Mouse (Mus musculus) CH12.LX (cell line): ENCODE data around the gene Ezh1. TPM values are rescaled to one million over a fixed set of nuclear protein-coding genes. Genes with fewer than 3 reads are reported as not detected.

Experiments
- DNase-seq: peaks from one replicate; pipeline ENCODE4 v3.0.0-alpha.2; 2013; ENCODE audit errors: extremely low read depth
- H3K27ac ChIP-seq: 2 replicates; pipeline ENCODE4 v1.5.1; 2012; ENCODE audit warnings: low read depth, mild to moderate bottlenecking, control low read depth, moderate library complexity; ENCODE audit not compliant: insufficient read depth
- H3K27me3 ChIP-seq: replicated peaks from 2 replicates; pipeline ENCODE3; 2012; ENCODE audit warnings: inconsistent platforms
- H3K36me3 ChIP-seq, 2 experiments: replicated peaks in 1 of 2; 2 replicates each; pipeline versions ENCODE3 to v1.6.1; 2012; ENCODE audit warnings: inconsistent platforms in 1 of 2, low read length in 1 of 2, mild to moderate bottlenecking in 1 of 2, mixed read lengths in 1 of 2, moderate library complexity in 1 of 2; ENCODE audit not compliant: control insufficient read depth in 1 of 2, insufficient read depth in 1 of 2
- H3K4me1 ChIP-seq, 2 experiments: 2 replicates each; pipeline ENCODE4 v1.6.1; 2012; ENCODE audit warnings: inconsistent platforms in 1 of 2, moderate library complexity in 1 of 2; ENCODE audit not compliant: insufficient read depth in 2 of 2, control insufficient read depth in 1 of 2
- H3K4me2 ChIP-seq: 2 replicates; pipeline ENCODE4 v1.6.1; 2012; ENCODE audit warnings: low read depth, mild to moderate bottlenecking, control low read depth; ENCODE audit not compliant: poor library complexity, insufficient read depth, severe bottlenecking
- H3K4me3 ChIP-seq, 3 experiments: fragments of 150-350 bp in 1 of 3; sonication (generic) in 1 of 3; replicated peaks in 1 of 3; 2 replicates each; pipeline versions ENCODE3 to v1.5.1; 2011 to 2012; ENCODE audit warnings: low read depth in 2 of 3, low read length in 2 of 3, mild to moderate bottlenecking in 2 of 3, moderate library complexity in 2 of 3, control low read depth in 1 of 3, improper control_type of control experiment in 1 of 3, inconsistent platforms in 1 of 3, mixed read lengths in 1 of 3; ENCODE audit not compliant: poor library complexity in 1 of 3
- H3K79me2 ChIP-seq: replicated peaks from 2 replicates; pipeline ENCODE4 v1.6.1; 2012; ENCODE audit warnings: mild to moderate bottlenecking, moderate library complexity; ENCODE audit not compliant: control insufficient read depth, poor library complexity, insufficient read depth, severe bottlenecking; ENCODE audit errors: extremely low read depth
- H3K9ac ChIP-seq: 2 replicates; pipeline ENCODE4 v1.6.1; 2012; ENCODE audit warnings: low read depth, mild to moderate bottlenecking, control low read depth, moderate library complexity; ENCODE audit not compliant: insufficient read depth
- H3K9me3 ChIP-seq: replicated peaks from 2 replicates; pipeline ENCODE3; 2012; ENCODE audit warnings: low read length, inconsistent platforms, mixed read lengths
- BHLHE40 ChIP-seq: IDR thresholded peaks from 2 replicates; pipeline ENCODE4 v1.6.1; 2011; ENCODE audit warnings: mild to moderate bottlenecking, low read depth, low read length, improper control_type of control experiment
- CTCF ChIP-seq, 2 experiments: IDR thresholded peaks in 1 of 2; conservative IDR thresholded peaks in 1 of 2; 2 replicates each; pipeline ENCODE4 v1.5.1; 2011 to 2012; ENCODE audit warnings: low read depth in 2 of 2, low read length in 2 of 2, improper control_type of control experiment in 1 of 2, inconsistent platforms in 1 of 2, mild to moderate bottlenecking in 1 of 2, moderate library complexity in 1 of 2
- EP300 ChIP-seq: IDR thresholded peaks from 2 replicates; pipeline ENCODE4 v1.6.1; 2011; ENCODE audit warnings: low read length, improper control_type of control experiment
- ETS1 ChIP-seq: conservative IDR thresholded peaks from 2 replicates; pipeline ENCODE4 v1.6.1; 2012; ENCODE audit warnings: low read depth, mild to moderate bottlenecking, inconsistent platforms, low read length, improper control_type of control experiment, moderate library complexity
- HCFC1 ChIP-seq: IDR thresholded peaks from 2 replicates; pipeline ENCODE4 v1.6.1; 2012; ENCODE audit warnings: low read depth, mild to moderate bottlenecking, inconsistent platforms, low read length, improper control_type of control experiment
- MAFK ChIP-seq: IDR thresholded peaks from 2 replicates; pipeline ENCODE4 v1.6.1; 2011; ENCODE audit warnings: low read length, improper control_type of control experiment; ENCODE audit not compliant: insufficient replicate concordance
- MAX ChIP-seq: IDR thresholded peaks from 2 replicates; pipeline ENCODE4 v1.6.1; 2011; ENCODE audit warnings: low read length, improper control_type of control experiment
- MAZ ChIP-seq: IDR thresholded peaks from 2 replicates; pipeline ENCODE4 v1.6.1; 2012; ENCODE audit warnings: low read depth, mild to moderate bottlenecking, inconsistent platforms, low read length, improper control_type of control experiment, moderate library complexity
- MEF2A ChIP-seq: IDR thresholded peaks from 2 replicates; pipeline ENCODE4 v1.6.1; 2014; ENCODE audit warnings: low read depth, mild to moderate bottlenecking, inconsistent platforms, low read length, improper control_type of control experiment, borderline replicate concordance
- PAX5 ChIP-seq: IDR thresholded peaks from 2 replicates; pipeline ENCODE4 v1.6.1; 2012; ENCODE audit warnings: low read length, inconsistent platforms, mixed read lengths
- POLR2AphosphoS2 ChIP-seq: IDR thresholded peaks from 2 replicates; pipeline ENCODE4 v1.6.1; 2011; ENCODE audit warnings: low read depth, low read length, improper control_type of control experiment
- RAD21 ChIP-seq: IDR thresholded peaks from 2 replicates; pipeline ENCODE4 v1.6.1; 2011; ENCODE audit warnings: low read depth, mild to moderate bottlenecking, low read length, improper control_type of control experiment, moderate library complexity
- RCOR1 ChIP-seq: conservative IDR thresholded peaks from 2 replicates; pipeline ENCODE4 v1.6.1; 2012; ENCODE audit warnings: low read depth, mild to moderate bottlenecking, inconsistent platforms, low read length, improper control_type of control experiment
- SIN3A ChIP-seq: IDR thresholded peaks from 2 replicates; pipeline ENCODE4 v1.6.1; 2012; ENCODE audit warnings: low read length, improper control_type of control experiment, inconsistent platforms
- TCF12 ChIP-seq: IDR thresholded peaks from 2 replicates; pipeline ENCODE4 v1.6.1; 2014; ENCODE audit warnings: low read depth, mild to moderate bottlenecking, inconsistent platforms, low read length, improper control_type of control experiment
- UBTF ChIP-seq: IDR thresholded peaks from 2 replicates; pipeline ENCODE4 v1.6.1; 2012; ENCODE audit warnings: low read depth, mild to moderate bottlenecking, inconsistent platforms, low read length, improper control_type of control experiment, moderate library complexity
- USF2 ChIP-seq: conservative IDR thresholded peaks from 2 replicates; pipeline ENCODE4 v1.6.1; 2011; ENCODE audit warnings: low read depth, low read length, improper control_type of control experiment
- ZC3H11A ChIP-seq: IDR thresholded peaks from 2 replicates; pipeline ENCODE4 v1.6.1; 2012; ENCODE audit warnings: low read depth, mild to moderate bottlenecking, inconsistent platforms, low read length, improper control_type of control experiment
- ZNF384 ChIP-seq: IDR thresholded peaks from 2 replicates; pipeline ENCODE4 v1.6.1; 2012; ENCODE audit warnings: low read depth, low read length, improper control_type of control experiment, inconsistent platforms
- dilution Hi-C: fragments of 300-500 bp; cut with MboI; formaldehyde crosslinking; loops from 2 replicates; pipeline ENCODE4 v1.14.3; 2020; ENCODE audit warnings: low sequenced_read_pairs; ENCODE audit not compliant: extremely low pct_unique_long_range_greater_than_20kb, extremely low pct_ligation_motif_present
- in situ Hi-C: fragments of 300-500 bp; cut with MboI; formaldehyde crosslinking; loops from 3 replicates; pipeline ENCODE4 v1.14.3; 2019; ENCODE audit warnings: low sequenced_read_pairs, low pct_ligation_motif_present, low pct_unique_long_range_greater_than_20kb, mixed read lengths
- polyA plus RNA-seq: library from polyadenylated mRNA; unstranded; fragments of >175 nt; gene quantifications from 2 replicates; pipeline ENCODE4 v1.2.1, GENCODE M21; 2012; ENCODE audit warnings: low read depth; ENCODE audit not compliant: insufficient read length
- total RNA-seq, 2 experiments: library from RNA; depleted of rRNA; stranded (reverse); fragments of 300-350 nt in 1 of 2; fragments of >200 nt in 1 of 2; gene quantifications; 2 replicates each; pipeline ENCODE4 v1.2.3; 2012 to 2014

Gene Ezh1
- total and polyA plus RNA-seq, 3 experiments = 8.7 to 15.3 (median 12.1) TPM

DNA sequence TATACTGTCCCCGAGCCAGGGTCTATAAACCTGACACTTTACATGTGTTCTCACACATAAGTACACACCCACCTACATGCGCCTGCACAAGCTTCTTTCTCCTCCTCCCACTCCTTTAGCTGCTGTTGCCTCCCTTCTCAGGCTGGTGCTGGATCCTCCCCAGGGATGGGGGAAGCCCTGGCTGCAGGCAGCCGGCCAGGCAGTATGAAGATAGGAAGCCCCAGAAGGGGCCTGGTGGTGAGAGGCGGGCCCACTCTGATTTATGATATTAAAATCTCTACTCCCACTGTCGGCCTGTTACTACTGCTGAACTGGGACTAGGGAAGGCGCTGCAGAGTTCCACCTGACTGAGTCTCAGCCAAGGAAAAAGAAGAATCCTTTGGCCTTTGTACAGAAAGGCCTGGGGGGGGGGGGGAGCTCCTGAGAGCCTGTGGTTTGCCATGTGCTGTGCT, 33.0 kb upstream of the Ezh1 start:
- H3K4me3 ChIP-seq = no peak overlapping the region
- no peak overlapping the region for H3K27ac ChIP-seq
- TF ChIP-seq EP300 (no peak), HCFC1 (no peak), RAD21 (no peak), POLR2AphosphoS2 (no peak), USF2 (no peak)
- peaks cover 4 to 45% of the 10 kb centered on the region in 2 experiments; a peak in 3 of 4 replicates for H3K4me1 ChIP-seq
- no peak overlapping the region for H3K4me2 ChIP-seq
- dilution Hi-C loops = no loop called here
- in situ Hi-C loops = no loop called here
- H3K27me3 ChIP-seq = no peaks in the 10 kb centered on the region
- peaks cover 27 to 75% of the 10 kb centered on the region in 2 experiments for H3K36me3 ChIP-seq
- no peak for DNase-seq
- no peaks in the 10 kb centered on the region for H3K9me3 ChIP-seq
- H3K9ac ChIP-seq = no peak overlapping the region
- peaks cover 7% of the 10 kb centered on the region for H3K79me2 ChIP-seq

DNA sequence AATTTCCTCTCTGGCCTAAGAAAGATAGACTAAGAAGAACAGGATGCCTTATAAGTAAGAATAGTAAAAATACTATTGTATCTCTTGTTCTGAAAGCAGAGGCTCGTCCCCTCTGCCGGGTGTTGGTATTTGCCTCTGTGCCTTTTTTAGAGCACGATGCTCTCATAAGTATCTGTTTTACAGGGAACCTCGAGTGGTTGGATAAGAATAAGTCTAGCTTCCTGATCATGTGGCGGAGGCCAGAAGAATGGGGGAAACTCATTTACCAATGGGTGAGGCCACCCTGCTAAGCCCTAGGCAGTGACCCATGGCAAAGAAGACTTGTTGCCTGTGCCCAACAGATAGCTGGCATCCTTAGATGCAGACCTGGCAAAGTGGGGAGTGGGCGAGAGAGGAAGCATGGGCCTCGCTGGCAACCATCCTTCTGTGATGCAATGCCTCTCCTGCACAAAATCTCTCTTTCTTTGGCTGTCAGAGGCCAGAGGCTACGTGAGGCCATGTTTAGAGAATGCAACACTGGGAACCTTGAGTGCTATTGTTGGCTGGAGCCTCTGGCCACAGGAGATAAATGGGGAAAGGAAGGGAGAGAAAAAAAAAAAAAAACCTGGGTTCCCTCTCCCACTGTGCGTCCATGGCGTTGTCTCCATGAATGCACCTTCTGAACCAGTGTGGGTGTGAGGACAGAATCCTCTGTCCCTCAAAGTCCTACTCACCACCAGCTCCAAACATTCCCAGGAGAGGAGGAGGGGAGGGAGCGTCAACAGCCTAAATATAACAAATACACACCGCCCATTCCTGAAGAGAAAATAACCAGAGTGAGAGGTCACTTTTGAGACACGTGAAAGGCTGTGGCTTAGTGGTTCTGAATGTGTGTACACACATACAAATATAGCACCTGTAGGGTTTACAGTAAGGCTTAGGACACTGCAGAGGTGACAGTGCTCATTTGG, 29.8 kb upstream of the Ezh1 start:
- H3K4me1 ChIP-seq = peaks cover 4 to 54% of the 10 kb centered on the region in 2 experiments; a peak in 3 of 4 replicates
- no peak overlapping the region for H3K27ac ChIP-seq
- peaks cover 12% of the 10 kb centered on the region for H3K79me2 ChIP-seq
- TF ChIP-seq RCOR1 (no peak), ETS1 (no peak), MEF2A (no peak), UBTF (no peak), CTCF (conservative IDR thresholded peaks at IDR 0.05 in 1 of 2, IDR thresholded peaks at IDR 0.05 in 1 of 2; ENCODE audit: low read depth in 2 of 2, low read length in 2 of 2) (no peak), MAX (no peak), POLR2AphosphoS2 (no peak), MAZ (no peak), MAFK (no peak), TCF12 (no peak), ZC3H11A (no peak), PAX5 (no peak), ZNF384 (no peak), EP300 (no peak), BHLHE40 (no peak), SIN3A (no peak)
- in situ Hi-C loops = no loop called here
- H3K9me3 ChIP-seq = no peaks in the 10 kb centered on the region
- no peak overlapping the region for H3K4me2 ChIP-seq
- DNase-seq = no peak
- H3K9ac ChIP-seq = no peak overlapping the region
- dilution Hi-C loops = no loop called here
- no peak overlapping the region for H3K4me3 ChIP-seq
- H3K36me3 ChIP-seq = peaks cover 27 to 51% of the 10 kb centered on the region in 2 experiments
- H3K27me3 ChIP-seq = peaks cover 5% of the 10 kb centered on the region
